Mouse (Mus musculus) embryonic fibroblast, embryonic 13.5 days (primary cell): Measurements from ENCODE around the gene Ifngr2.

Experiments used
- CTCF ChIP-seq: IDR thresholded peaks from 2 replicates; pipeline ENCODE4 v1.5.1; 2011; ENCODE audit warnings: mild to moderate bottlenecking, control low read depth, low read length, moderate library complexity, borderline replicate concordance; ENCODE audit not compliant: insufficient read depth
- POLR2A ChIP-seq: IDR thresholded peaks from 2 replicates; pipeline ENCODE4 v1.6.1; 2011; ENCODE audit warnings: low read depth, mild to moderate bottlenecking, control low read depth, low read length, moderate library complexity

DNA sequence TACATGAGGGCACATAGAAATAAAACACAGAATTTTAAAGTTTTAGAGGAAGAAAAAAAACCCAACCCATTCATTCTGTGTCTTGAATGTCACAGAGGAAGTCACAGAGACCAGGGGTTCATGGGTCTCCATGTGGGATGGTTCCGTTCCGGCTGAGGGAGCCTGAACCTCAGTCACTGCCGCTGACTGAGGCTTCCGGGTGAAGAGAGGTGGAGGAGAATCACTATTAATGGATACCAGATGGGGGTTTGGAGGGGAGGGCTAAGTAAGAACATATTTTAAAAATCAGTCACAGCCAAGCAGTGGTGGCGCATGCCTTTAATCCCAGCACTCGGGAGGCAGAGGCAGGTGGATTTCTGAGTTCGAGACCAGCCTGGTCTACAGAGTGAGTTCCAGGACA, 10.3 kb downstream of the Ifngr2 start:
- TF ChIP-seq CTCF, result no peak
- TF ChIP-seq POLR2A, result no peak
